Mouse (Mus musculus) naive thymus-derived CD4-positive, alpha-beta T cell, adult 5 months (primary cell): ENCODE measurements around the gene Slco1a4. TPM values are rescaled to one million over a fixed set of nuclear protein-coding genes. Genes with fewer than 3 reads are reported as not detected.

Experiments
- polyA plus RNA-seq: library from polyadenylated mRNA; unstranded; fragments of 100-300 nt; shearing (Covaris generic); gene quantifications from one replicate; pipeline ENCODE4 v1.2.1, GENCODE M21; 2017

Slco1a4 gene
- 0.27 TPM for polyA plus RNA-seq

DNA sequence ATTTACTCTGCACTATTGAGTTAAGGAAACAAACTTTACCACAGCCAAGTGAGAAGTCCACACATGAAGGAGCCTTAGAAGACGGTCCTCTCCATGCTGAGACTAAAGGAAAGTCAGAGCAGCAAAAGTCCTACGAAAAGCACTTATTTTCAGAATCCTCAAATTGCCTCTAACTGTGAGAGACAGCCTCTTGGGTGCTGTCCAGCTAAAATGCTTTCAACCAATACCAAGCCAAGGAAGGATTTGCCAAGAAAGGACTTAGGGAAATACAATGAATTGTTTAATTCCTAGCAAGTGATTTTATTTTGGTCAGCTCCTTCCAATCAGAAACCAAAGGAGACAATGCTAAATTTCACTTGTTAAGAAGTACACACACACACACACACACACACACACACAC, at the start of gene Slco1a4:
Gene Slco1a4 (minus strand): TSS at position 115 of the 400 bp plus-strand sequence.

DNA sequence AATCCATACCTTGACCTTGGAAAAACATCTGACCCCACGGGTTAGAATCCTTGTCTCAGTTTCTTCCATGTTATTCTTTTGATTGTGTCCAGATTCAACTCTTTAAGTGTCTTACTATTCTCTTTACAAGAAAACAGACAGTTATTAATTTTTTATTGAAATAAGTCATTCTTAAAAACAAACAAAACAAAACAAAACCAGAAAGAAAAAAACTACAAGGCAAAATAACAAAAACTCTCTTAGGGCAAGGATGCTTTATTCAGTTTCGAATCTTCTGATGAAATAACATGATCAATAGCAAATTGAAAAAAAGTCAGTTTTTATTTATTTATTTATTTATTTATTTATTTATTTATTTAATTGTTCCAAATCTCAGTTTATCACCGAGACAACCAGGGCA, 82.3 kb downstream of the Slco1a4 start, which contains the start of gene Gm5724:
Gene Gm5724 (minus strand): TSS at position 101 of the 400 bp plus-strand sequence.

Other genes starting within 250 kb of the Slco1a4 start
- gene Slco1b2, start 226.7 kb downstream of the Slco1a4 start, polyA plus RNA-seq, result 0.10 TPM
- gene Gm5724, start 82.4 kb downstream of the Slco1a4 start, polyA plus RNA-seq, result not detected
- gene Slco1a1, start 90.8 kb upstream of the Slco1a4 start, polyA plus RNA-seq, result not detected
- gene Gm6614, start 155.2 kb upstream of the Slco1a4 start, polyA plus RNA-seq, result not detected